Mouse (Mus musculus) G1E-ER4 (cell line): ENCODE measurements around the gene Gm2897. TPM values are rescaled to one million over a fixed set of nuclear protein-coding genes. Genes with fewer than 3 reads are reported as not detected.
"Not testable (repeated sequence)": the region's sequence is repeated elsewhere in the genome, so short reads cannot be mapped to it uniquely, and the experiment has no call there.

ENCODE experiments used
- GATA1 ChIP-seq: IDR thresholded peaks from one replicate; pipeline ENCODE4 v1.8.0; 2012; ENCODE audit warnings: low read length, inconsistent platforms
- polyA plus RNA-seq: library from polyadenylated mRNA; stranded (reverse); fragments of >175 nt; gene quantifications from 2 replicates; pipeline ENCODE4 v1.2.3, GENCODE M21; 2012

Gm2897 gene
- not detected in 2 replicates for polyA plus RNA-seq

- not testable (repeated sequence) for TF ChIP-seq GATA1
Observed at GRCm38 (mm10) chr14:3048727-3049512, at the start of gene Gm2897. TSS of gene Gm2897 (plus strand) at chr14:3049285.

- TF ChIP-seq GATA1 = not testable (repeated sequence)
Observed at GRCm38 (mm10) chr14:3029702-3030101, 19.4 kb upstream of the Gm2897 start, which contains the start of gene Gm2888. TSS of gene Gm2888 (plus strand) at chr14:3030002.

Other genes with a start within 250 kb of the Gm2897 start
- gene Gm2888, start 19.3 kb upstream of the Gm2897 start, polyA plus RNA-seq = not detected in 2 replicates
- gene Gm10340, start 84.7 kb downstream of the Gm2897 start, polyA plus RNA-seq = not detected in 2 replicates
- not detected in 2 replicates for gene Gm5795, start 139.0 kb downstream of the Gm2897 start, polyA plus RNA-seq
- not detected in 2 replicates for gene D830030K20Rik, start 159.2 kb downstream of the Gm2897 start, polyA plus RNA-seq